Mouse (Mus musculus) embryonic fibroblast, embryonic 13.5 days (primary cell): ENCODE measurements around the gene Gpr15.

Experiments
- CTCF ChIP-seq: IDR thresholded peaks from 2 replicates; pipeline ENCODE4 v1.5.1; 2011; ENCODE audit warnings: mild to moderate bottlenecking, control low read depth, low read length, moderate library complexity, borderline replicate concordance; ENCODE audit not compliant: insufficient read depth
- POLR2A ChIP-seq: IDR thresholded peaks from 2 replicates; pipeline ENCODE4 v1.6.1; 2011; ENCODE audit warnings: low read depth, mild to moderate bottlenecking, control low read depth, low read length, moderate library complexity

- TF ChIP-seq CTCF: no peak
- TF ChIP-seq POLR2A: no peak
These were observed 37.3 kb upstream of the Gpr15 start for GRCm38 (mm10) chr16:58756191-58756590.
